Mouse (Mus musculus): ENCODE measurements at regions not wholly inside any gene's neighbourhood (a gene's known extent, or its start where the extent isn't known, plus 50 kb on each side); places are given as distances from the start of the nearest gene placed in this dataset.

DNA sequence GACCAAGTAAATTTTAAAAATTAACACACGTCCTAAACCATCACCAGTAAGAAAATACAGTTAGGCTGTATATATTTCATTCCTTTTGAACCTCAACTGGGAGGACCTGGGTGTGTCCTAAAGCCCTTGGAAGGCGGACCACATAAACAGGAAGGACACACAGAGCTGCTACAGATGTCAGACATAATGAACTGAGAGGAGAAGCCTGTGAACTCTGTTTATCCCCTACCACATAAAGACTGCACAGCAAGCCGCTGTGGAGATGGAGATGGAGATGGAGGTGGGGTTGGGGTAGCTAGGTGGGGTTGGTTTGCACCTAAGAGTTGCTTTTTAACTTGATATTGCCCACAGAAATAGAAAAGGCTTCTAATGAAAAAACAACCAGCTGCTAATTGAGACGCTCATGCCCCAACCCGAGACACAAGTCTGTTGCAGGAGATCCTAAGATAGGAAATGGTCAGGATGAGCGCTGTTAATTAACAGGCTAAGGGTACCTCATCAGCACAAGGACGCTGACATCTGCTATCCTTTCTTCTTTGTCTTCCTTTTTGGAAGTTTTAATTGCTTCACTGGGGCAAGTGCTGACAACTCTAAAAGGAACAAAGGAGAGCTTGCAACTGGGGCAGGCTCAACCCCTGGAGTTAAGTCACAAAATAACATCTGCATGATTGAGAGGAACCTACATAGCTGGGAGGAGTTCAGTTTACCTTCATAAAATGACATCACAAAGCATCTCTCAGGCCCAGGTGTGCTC lies 119.3 kb upstream of the Lyplal1 start:
- no peaks in the 10 kb centered on the region for H3K4me1 ChIP-seq
- peaks cover 30% of the 10 kb centered on the region for H3K9me3 ChIP-seq
- TF ChIP-seq FLI1 (IDR thresholded peaks at IDR 0.05; ENCODE audit: low read length) (no peak), GATA1 (IDR thresholded peaks at IDR 0.05; ENCODE audit: borderline replicate concordance, low read length) (no peak)
- H3K27me3 ChIP-seq (replicated peaks): no peaks in the 10 kb centered on the region
- H3K4me3 ChIP-seq (replicated peaks): no peak overlapping the region
- H3K36me3 ChIP-seq (replicated peaks; ENCODE audit: low read length): no peaks in the 10 kb centered on the region

DNA sequence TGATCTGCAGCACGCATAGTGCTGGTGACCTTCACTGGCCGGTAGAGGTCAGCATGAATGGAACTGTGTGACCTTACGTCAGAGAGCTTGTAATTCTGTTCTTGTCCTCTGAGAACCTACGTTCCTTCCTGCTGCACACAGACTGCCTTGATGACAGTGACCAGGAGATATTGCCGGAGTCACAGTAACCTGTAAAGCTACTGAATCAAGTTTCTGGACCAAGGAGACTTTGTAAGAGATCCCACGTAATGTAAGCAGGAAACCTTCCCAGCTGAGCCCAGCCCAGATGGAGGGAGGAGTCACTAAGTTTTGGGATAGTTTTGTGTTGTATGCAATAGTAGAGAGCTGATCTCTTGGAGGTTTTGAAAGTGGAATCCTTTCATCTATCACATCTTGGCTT lies 117.4 kb upstream of the Lyplal1 start:
- no peaks in the 10 kb centered on the region for H3K4me1 ChIP-seq

DNA sequence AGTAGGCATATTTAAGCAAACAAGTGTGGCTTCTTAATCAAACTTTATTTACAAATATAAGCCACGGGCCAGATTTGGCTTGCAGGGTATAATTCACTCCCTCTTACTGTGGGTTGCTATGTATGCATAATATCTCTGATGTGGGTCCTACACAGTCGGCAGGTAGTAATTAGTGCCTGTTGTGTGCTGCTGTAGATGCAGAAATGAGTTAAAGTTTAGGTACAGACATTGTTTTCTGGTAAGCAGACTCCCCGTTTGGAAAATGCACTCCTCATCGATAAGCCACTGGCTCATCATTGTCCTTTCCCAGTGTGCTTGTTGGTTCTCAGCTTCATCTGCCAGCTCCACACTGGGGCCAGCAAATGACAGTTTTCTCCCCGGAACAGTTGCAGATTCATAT lies 113.4 kb upstream of the Lyplal1 start:
- peaks cover 39% of the 10 kb centered on the region for H3K9me3 ChIP-seq
- TF ChIP-seq FLI1 (IDR thresholded peaks at IDR 0.05; ENCODE audit: low read length) (no peak), GATA1 (IDR thresholded peaks at IDR 0.05; ENCODE audit: borderline replicate concordance, low read length) (no peak)
- no peaks in the 10 kb centered on the region for H3K27me3 ChIP-seq (replicated peaks)
- H3K4me1 ChIP-seq: no peaks in the 10 kb centered on the region
- no peaks in the 10 kb centered on the region for H3K36me3 ChIP-seq (replicated peaks; ENCODE audit: low read length)
- H3K4me3 ChIP-seq (replicated peaks): no peak overlapping the region

More for the DNA sequence above, 117.4 kb upstream of the Lyplal1 start:
- Histone ChIP-seq H3K4me3 (replicated peaks) (no peak overlapping the region), H3K9me3 (peaks cover 25% of the 10 kb centered on the region), H3K36me3 (replicated peaks; ENCODE audit: low read length) (no peaks in the 10 kb centered on the region), H3K27me3 (replicated peaks) (no peaks in the 10 kb centered on the region)
- TF ChIP-seq GATA1 (IDR thresholded peaks at IDR 0.05; ENCODE audit: borderline replicate concordance, low read length) (no peak), FLI1 (IDR thresholded peaks at IDR 0.05; ENCODE audit: low read length) (no peak)

DNA sequence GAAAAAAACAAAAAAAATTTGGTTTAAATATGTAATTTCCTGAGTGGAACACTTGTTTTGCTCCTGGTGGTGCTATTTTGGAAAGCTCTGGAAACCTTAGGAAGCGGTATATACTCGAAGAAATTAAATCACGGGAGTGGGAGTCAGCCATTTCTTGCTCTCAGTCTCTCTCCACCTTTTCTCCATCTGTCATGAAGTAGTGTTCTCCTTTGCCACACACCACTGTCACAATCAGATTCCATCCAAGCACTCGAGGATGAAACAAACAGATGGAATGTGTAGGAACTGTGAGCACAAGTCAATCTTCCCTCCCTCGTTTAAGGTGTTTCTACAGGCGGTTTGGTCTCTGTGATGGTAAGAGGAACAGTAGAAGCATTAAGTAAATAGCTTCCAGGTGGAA lies 112.7 kb upstream of the Lyplal1 start:
- Histone ChIP-seq H3K4me1 (no peaks in the 10 kb centered on the region), H3K4me3 (replicated peaks) (no peak overlapping the region), H3K36me3 (replicated peaks; ENCODE audit: low read length) (no peaks in the 10 kb centered on the region), H3K9me3 (peaks cover 40% of the 10 kb centered on the region), H3K27me3 (replicated peaks) (no peaks in the 10 kb centered on the region)
- no peak for TF ChIP-seq GATA1 (IDR thresholded peaks at IDR 0.05; ENCODE audit: borderline replicate concordance, low read length)
- no peak for TF ChIP-seq FLI1 (IDR thresholded peaks at IDR 0.05; ENCODE audit: low read length)

DNA sequence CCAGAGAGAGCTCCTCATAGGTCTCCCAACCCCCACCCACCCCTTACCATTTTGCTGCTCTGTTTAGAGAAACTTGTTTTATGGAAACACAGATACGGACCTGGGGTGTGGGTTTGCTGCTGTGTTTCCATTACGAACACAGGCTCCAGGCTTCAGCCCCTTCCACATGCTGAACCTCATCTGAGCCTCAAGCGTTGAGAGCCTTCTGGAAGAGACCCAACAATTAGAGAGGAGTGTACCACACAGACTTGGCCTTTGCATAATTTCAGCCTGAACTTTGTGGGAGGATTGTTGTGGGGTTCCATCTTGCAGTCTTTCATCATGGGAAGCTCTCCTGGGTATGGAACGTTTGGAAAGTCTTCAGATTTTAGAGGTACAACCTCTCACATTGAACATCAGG lies 111.3 kb upstream of the Lyplal1 start:
- Histone ChIP-seq H3K9me3 (peaks cover 48% of the 10 kb centered on the region), H3K27me3 (replicated peaks) (no peaks in the 10 kb centered on the region), H3K4me1 (no peaks in the 10 kb centered on the region), H3K36me3 (replicated peaks; ENCODE audit: low read length) (no peaks in the 10 kb centered on the region), H3K4me3 (replicated peaks) (no peak overlapping the region)
- TF ChIP-seq GATA1 (IDR thresholded peaks at IDR 0.05; ENCODE audit: borderline replicate concordance, low read length) (no peak), FLI1 (IDR thresholded peaks at IDR 0.05; ENCODE audit: low read length) (no peak)

DNA sequence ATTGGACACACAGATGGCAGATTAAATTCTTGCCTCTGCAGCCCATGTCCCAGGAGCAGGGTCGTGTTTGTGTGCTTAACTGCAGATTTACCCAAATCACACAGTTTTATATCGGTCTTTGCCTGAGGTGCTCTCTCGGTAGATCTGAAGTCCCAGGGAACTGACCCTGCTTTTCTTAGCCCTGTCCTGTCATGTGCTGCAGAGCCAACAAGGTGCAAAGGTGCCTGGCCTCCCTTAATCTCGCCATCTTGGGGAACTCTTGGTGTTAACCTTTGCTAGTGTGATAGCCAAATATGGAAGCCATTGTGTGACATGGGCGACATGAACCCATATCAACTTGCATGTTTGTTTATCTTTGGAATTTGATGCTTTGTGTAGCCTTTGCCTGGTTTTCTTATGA lies 107.1 kb upstream of the Lyplal1 start:
- TF ChIP-seq GATA1 (IDR thresholded peaks at IDR 0.05; ENCODE audit: borderline replicate concordance, low read length) (no peak), FLI1 (IDR thresholded peaks at IDR 0.05; ENCODE audit: low read length) (no peak)
- H3K36me3 ChIP-seq (replicated peaks; ENCODE audit: low read length): no peaks in the 10 kb centered on the region
- no peaks in the 10 kb centered on the region for H3K27me3 ChIP-seq (replicated peaks)
- H3K4me3 ChIP-seq (replicated peaks): no peak overlapping the region
- H3K4me1 ChIP-seq: no peaks in the 10 kb centered on the region
- H3K9me3 ChIP-seq: peaks cover 60% of the 10 kb centered on the region

DNA sequence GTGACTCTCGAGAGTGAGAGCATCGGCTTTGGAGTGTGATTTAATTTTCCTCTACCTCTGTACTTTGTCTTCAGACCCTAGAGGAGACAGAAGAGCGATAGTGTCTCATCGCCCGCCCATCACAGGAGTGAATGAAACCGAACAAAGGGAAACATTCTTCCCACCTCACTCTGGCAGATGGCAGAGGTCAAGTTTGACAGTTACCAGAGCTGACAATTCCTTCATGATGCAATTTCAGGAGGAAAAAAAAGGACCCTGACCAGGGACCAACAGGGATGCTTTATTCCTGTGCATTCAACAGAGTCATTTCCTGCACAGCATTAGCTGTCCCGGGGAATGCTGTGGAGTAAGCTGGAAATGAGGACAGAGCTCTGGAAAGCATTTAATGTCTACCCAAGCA lies 106.3 kb upstream of the Lyplal1 start:
- no peak for TF ChIP-seq FLI1 (IDR thresholded peaks at IDR 0.05; ENCODE audit: low read length)
- TF ChIP-seq GATA1 (IDR thresholded peaks at IDR 0.05; ENCODE audit: borderline replicate concordance, low read length): no peak
- H3K27me3 ChIP-seq (replicated peaks): no peaks in the 10 kb centered on the region
- H3K36me3 ChIP-seq (replicated peaks; ENCODE audit: low read length): no peaks in the 10 kb centered on the region
- H3K4me1 ChIP-seq: no peaks in the 10 kb centered on the region
- H3K4me3 ChIP-seq (replicated peaks): no peak overlapping the region
- H3K9me3 ChIP-seq: peaks cover 58% of the 10 kb centered on the region

DNA sequence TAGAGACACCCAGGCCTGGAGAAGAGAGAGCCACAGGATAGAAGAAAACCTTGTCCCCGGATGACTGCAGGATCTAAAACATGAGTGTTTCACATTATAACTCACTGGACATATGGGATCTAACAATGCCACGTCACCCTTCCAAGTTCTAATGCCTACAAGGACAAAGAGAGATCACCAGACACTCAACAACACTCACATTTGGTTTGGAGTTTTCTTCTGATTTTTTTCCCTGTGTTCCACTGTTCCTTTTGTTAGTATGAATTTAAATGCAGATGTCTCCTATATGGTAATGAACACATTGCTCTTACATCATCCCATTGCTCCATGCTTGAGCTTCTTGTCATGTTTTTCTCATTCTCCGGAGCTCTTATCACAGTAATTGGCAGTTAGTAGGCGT lies 101.9 kb upstream of the Lyplal1 start:
- TF ChIP-seq GATA1 (IDR thresholded peaks at IDR 0.05; ENCODE audit: borderline replicate concordance, low read length) (no peak), FLI1 (IDR thresholded peaks at IDR 0.05; ENCODE audit: low read length) (no peak)
- Histone ChIP-seq H3K9me3 (peaks cover 42% of the 10 kb centered on the region), H3K4me3 (replicated peaks) (no peak overlapping the region), H3K36me3 (replicated peaks; ENCODE audit: low read length) (no peaks in the 10 kb centered on the region), H3K4me1 (no peaks in the 10 kb centered on the region), H3K27me3 (replicated peaks) (no peaks in the 10 kb centered on the region)

DNA sequence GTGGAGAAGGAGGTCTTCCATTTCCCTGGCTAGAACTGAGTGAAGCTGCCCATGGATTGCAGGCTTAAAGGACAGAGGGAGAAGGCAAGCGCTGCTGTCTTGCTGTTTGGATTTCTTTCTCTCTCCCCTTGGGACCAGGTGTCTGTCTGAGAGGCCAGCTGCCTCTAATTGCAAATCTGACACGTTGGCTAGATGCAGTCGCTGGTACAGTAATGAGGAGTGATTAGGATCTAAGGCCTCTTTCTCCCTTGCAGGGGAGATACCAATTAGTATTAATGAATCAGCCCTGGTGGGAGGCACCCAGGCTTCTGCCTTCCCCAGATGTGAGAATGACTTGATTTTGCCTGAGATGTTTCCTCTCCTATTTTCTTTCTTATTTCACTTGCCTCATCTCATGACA lies 100.1 kb upstream of the Lyplal1 start:
- Histone ChIP-seq H3K9me3 (peaks cover 41% of the 10 kb centered on the region), H3K36me3 (replicated peaks; ENCODE audit: low read length) (no peaks in the 10 kb centered on the region), H3K4me3 (replicated peaks) (no peak overlapping the region), H3K4me1 (no peaks in the 10 kb centered on the region), H3K27me3 (replicated peaks) (no peaks in the 10 kb centered on the region)
- TF ChIP-seq GATA1 (IDR thresholded peaks at IDR 0.05; ENCODE audit: borderline replicate concordance, low read length) (no peak), FLI1 (IDR thresholded peaks at IDR 0.05; ENCODE audit: low read length) (no peak)

DNA sequence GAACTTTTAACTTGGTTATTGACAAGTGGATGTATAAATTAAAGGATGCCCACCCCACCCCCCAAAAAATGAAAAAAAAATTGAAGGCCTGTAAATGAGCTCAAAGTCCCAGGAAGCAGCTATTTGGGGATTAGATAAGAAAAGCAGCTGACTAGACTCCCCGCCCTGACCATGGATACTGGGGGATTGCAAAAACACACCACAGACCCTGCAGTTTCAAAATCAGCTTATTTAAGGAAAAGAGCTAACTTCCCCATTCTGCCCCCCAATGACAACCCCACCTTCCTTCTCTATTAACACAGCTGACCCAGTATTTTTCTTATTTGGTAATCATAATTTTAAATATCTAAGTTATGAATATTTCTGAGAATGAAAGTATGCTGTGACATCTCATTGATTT lies 87.0 kb upstream of the Lyplal1 start:
- H3K4me3 ChIP-seq (replicated peaks): no peak overlapping the region
- no peaks in the 10 kb centered on the region for H3K27me3 ChIP-seq (replicated peaks)
- H3K4me1 ChIP-seq: no peaks in the 10 kb centered on the region
- H3K36me3 ChIP-seq (replicated peaks; ENCODE audit: low read length): no peaks in the 10 kb centered on the region
- H3K9me3 ChIP-seq: no peaks in the 10 kb centered on the region
- no peak for TF ChIP-seq GATA1 (IDR thresholded peaks at IDR 0.05; ENCODE audit: borderline replicate concordance, low read length)

All from megakaryocyte, embryonic 14.5 days (primary cell).